Mouse (Mus musculus) spleen, adult 2 months (tissue): ENCODE data around the gene Wdhd1. TPM values are rescaled to one million over a fixed set of nuclear protein-coding genes. Genes with fewer than 3 reads are reported as not detected.

Source experiments
- DNase-seq, 2 experiments: peaks; one replicate each; pipeline versions ENCODE4 v3.0.0 to v3.0.0-alpha.2; 2012 to 2021; ENCODE audit warnings: low spot score in 2 of 2, low read depth in 1 of 2
- H3K27ac ChIP-seq: fragments of 200-500 bp; 2 replicates; pipeline ENCODE4 v1.5.1; 2012; ENCODE audit warnings: low read length, inconsistent platforms; ENCODE audit not compliant: insufficient read depth
- H3K27me3 ChIP-seq: fragments of 200-500 bp; 2 replicates; pipeline ENCODE4 v1.6.1; 2012; ENCODE audit warnings: mild to moderate bottlenecking, moderate library complexity, low read length, inconsistent platforms; ENCODE audit not compliant: control insufficient read depth, insufficient read depth
- H3K36me3 ChIP-seq: fragments of 200-500 bp; 2 replicates; pipeline ENCODE4 v1.6.1; 2012; ENCODE audit warnings: mild to moderate bottlenecking, low read length, inconsistent platforms; ENCODE audit not compliant: control insufficient read depth, insufficient read depth
- H3K4me1 ChIP-seq: fragments of 200-500 bp; 2 replicates; pipeline ENCODE4 v1.6.1; 2011; ENCODE audit warnings: inconsistent platforms; ENCODE audit not compliant: control insufficient read depth, insufficient read depth, insufficient read length
- H3K4me3 ChIP-seq: fragments of 200-500 bp; 2 replicates; pipeline ENCODE4 v1.5.1; 2011; ENCODE audit warnings: mild to moderate bottlenecking, inconsistent platforms; ENCODE audit not compliant: insufficient read depth, insufficient read length; ENCODE audit errors: extremely low read depth
- CTCF ChIP-seq: fragments of 200-500 bp; IDR thresholded peaks from 2 replicates; pipeline ENCODE4 v1.5.1; 2011; ENCODE audit warnings: mild to moderate bottlenecking, inconsistent platforms; ENCODE audit not compliant: insufficient read depth, insufficient read length, insufficient replicate concordance; ENCODE audit errors: extremely low read depth
- POLR2A ChIP-seq: fragments of 200-500 bp; IDR thresholded peaks from 2 replicates; pipeline ENCODE4 v1.6.1; 2011; ENCODE audit warnings: low read depth, low read length, inconsistent platforms
- whole genome bisulfite sequencing: fragments of 180-500 bp; shearing (Covaris S2); methylation state at CpG from one replicate; pipeline ENCODE4 v1.1.7; 2018; 5-methylcytosine and 5-hydroxymethylcytosine counted together
- polyA plus RNA-seq: library from polyadenylated mRNA; depleted of rRNA; stranded (reverse); fragments of >200 nt; gene quantifications from 2 replicates; pipeline ENCODE4 v1.2.3, GENCODE M21; 2012

The Wdhd1 gene
- polyA plus RNA-seq, 1 experiment = 2.7 TPM

DNA sequence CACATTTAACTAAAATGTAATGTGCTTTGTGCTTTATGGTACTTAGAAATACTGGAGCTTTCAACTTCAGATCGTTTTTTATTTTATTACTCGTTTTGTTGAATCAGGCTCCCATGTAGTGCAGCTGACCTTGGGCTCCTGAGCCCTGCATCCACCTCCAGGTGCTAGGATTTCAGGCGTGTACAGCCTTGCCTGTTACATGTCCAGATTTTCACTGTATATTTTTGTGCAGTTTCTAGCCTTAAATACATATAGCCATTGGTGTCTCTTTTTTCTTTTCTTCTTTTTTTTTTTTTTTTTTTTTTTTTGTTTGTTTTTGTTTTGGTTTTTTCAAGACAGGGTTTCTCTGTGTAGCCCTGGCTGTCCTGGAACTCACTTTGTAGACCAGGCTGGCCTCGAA lies 4.9 kb upstream of the Wdhd1 start:
- DNase-seq = no peak
- TF ChIP-seq POLR2A = no peak
- no peak overlapping the region for H3K27ac ChIP-seq
- H3K27me3 ChIP-seq = no peaks in the 10 kb centered on the region
- WGBS = 94% methylated on average over 4 of the region's 4 CpGs
- H3K4me1 ChIP-seq = peaks cover 3% of the 10 kb centered on the region; the same call in 1 of the 2 replicates
- no peaks in the 10 kb centered on the region for H3K36me3 ChIP-seq
- no peak overlapping the region for H3K4me3 ChIP-seq

DNA sequence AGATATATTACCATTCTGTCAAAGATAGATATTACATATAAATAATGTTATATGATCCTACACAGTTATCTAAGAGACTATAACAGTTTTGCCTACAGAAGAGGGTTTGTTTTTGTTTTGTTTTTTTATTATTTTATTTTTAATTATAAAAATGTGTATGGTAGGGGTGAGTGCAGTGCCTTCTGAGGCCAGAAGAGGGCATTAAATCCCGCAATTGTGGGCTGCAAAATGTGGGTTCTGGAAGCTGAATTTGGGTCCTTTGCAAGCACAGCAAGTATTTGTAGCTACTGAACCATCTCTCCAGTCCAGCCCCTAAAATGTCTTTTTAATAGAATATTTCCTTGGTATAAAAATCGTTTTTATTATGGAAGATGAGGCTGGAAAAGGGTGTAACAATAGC lies 2.4 kb upstream of the Wdhd1 start:
- Histone ChIP-seq H3K27me3 (no peaks in the 10 kb centered on the region), H3K4me1 (no peaks in the 10 kb centered on the region), H3K27ac (no peak overlapping the region), H3K36me3 (no peaks in the 10 kb centered on the region), H3K4me3 (no peak overlapping the region)
- no peak for TF ChIP-seq POLR2A
- no peak for TF ChIP-seq CTCF
- WGBS = 91% methylated on average over 2 of the region's 2 CpGs
- no peak for DNase-seq

DNA sequence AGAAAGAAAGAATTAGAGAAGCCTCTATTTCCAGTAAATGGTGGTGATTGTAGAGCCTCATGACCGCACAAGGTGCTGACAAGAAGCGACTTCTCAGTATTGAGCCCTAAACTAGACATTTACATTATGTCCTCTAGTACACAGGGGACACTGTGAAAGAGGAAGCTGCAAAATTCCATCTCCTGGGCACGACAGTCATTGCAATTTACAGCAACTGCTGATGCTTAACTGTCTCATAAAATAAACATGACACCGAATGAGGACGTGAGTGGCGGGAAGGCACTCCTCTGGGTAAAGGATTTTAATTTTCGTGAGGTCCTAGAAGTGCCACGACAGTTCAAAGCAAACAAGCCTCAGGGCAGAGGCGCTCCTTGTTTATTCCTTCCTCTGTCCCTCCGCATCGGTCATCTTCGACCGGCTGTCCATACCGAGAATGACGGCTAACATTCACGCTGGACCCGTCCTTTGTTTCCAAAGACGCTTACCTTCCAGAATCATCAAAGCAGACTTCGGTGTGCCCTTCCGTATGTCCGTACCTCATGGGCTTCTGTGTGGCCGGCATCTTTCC lies 537 bp downstream of the Wdhd1 start:
- Histone ChIP-seq H3K4me3 (peak overlapping the region; percentile 100), H3K27ac (peak overlapping the region; percentile 84), H3K27me3 (no peaks in the 10 kb centered on the region), H3K4me1 (no peaks in the 10 kb centered on the region), H3K36me3 (peaks cover 6% of the 10 kb centered on the region; the same call in 1 of the 2 replicates)
- peak; percentile 6 to 35 for DNase-seq
- TF ChIP-seq POLR2A (no peak), CTCF (no peak)
- WGBS = under 1% methylated on average over 22 of the region's 22 CpGs

DNA sequence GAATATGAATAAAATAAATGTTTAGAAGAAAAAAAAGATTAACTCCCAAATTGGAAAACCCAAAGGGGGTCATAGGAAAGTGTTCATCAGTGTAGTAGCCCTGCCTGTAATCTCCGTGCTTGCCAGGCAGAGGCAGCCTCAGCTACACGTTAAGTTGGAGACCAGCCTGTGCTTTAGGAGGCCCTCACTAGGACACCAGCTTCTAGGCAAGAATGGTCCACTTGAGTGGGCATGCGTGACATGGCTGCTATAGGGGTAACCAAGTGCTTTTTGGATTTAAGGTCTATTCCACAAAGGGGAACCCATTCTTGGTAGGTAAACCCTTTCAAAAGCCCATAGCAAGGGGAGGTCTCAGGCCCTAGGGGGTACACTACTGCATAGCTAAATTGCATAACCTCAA lies 1.2 kb downstream of the Wdhd1 start:
- H3K27me3 ChIP-seq = no peaks in the 10 kb centered on the region
- 31% methylated on average over 3 of the region's 3 CpGs for WGBS
- peaks cover 6% of the 10 kb centered on the region; the same call in 1 of the 2 replicates for H3K36me3 ChIP-seq
- 0 out of 2 replicates have a peak overlapping the region, but pooled peaks have one; percentile 0 for H3K4me3 ChIP-seq
- DNase-seq = no peak
- H3K4me1 ChIP-seq = no peaks in the 10 kb centered on the region
- H3K27ac ChIP-seq = no peak overlapping the region
- TF ChIP-seq CTCF (no peak), POLR2A (no peak)

DNA sequence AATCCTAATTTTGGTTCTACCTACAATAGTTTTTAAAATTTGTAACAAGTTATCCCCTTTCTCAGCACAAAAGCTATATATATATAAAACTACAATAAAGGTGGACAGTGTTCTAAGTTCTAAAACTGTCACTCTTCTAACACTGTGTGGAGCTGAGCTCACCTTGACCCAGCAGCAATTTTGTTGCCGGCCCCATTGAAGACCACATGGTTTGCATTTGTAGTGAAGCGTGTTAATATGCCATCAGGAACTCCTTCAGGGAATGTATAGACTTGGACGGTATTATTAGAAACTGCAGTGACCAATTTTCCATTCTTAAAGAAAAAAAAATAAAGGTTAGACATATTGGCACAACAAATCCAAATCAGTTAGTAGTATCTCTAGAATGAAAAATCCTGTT lies 2.9 kb downstream of the Wdhd1 start:
- no peak overlapping the region for H3K27ac ChIP-seq
- H3K4me3 ChIP-seq = no peak overlapping the region
- no peak for TF ChIP-seq CTCF
- TF ChIP-seq POLR2A = no peak
- H3K27me3 ChIP-seq = no peaks in the 10 kb centered on the region
- no peaks in the 10 kb centered on the region for H3K4me1 ChIP-seq
- DNase-seq = no peak
- H3K36me3 ChIP-seq = peaks cover 12% of the 10 kb centered on the region
- 94% methylated on average over 3 of the region's 3 CpGs for WGBS

DNA sequence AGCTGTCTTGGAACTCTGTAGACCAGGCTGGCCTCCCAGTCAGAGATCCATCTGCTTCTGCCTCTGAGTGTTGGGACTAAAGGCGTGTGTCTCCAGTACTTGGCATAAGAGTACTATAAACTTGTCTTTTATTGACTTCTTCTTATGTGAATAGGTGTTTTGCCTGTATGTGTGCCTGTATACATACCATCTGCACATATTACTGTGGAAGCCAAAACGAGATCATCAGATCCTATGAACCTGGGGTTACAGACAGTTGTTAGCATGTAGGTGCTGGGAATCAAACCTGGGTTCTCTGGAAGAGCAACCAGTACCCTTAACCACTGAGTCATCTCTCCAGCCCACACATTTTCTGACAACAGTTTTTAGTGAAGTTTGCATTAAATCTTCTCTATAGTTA lies 7.0 kb downstream of the Wdhd1 start:
- TF ChIP-seq CTCF (no peak), POLR2A (no peak)
- H3K27ac ChIP-seq = no peak overlapping the region
- peaks cover 16% of the 10 kb centered on the region for H3K36me3 ChIP-seq
- H3K27me3 ChIP-seq = no peaks in the 10 kb centered on the region
- 99% methylated on average over 2 of the region's 2 CpGs for WGBS
- H3K4me1 ChIP-seq = no peaks in the 10 kb centered on the region
- no peak for DNase-seq
- no peak overlapping the region for H3K4me3 ChIP-seq

DNA sequence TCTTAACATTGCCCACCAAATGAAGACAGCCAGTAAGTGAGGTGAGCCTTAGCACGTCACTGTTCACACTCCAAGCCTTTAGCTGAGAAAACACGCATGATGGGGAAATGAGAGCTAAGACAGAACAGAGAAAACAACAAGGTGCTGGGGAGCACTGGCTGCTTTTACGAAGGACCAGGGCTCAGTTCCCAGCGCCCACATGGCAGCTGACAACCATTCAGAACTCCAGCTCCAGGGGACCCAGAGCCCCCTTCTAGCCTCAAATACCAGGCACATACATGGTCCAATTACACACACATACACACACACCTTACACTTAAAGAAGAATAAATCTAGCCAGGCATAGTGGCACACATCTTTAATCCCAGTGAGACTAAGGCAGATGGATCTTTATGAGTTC lies 7.6 kb downstream of the Wdhd1 start:
- Histone ChIP-seq H3K27me3 (no peaks in the 10 kb centered on the region), H3K27ac (no peak overlapping the region), H3K36me3 (peaks cover 16% of the 10 kb centered on the region), H3K4me1 (no peaks in the 10 kb centered on the region), H3K4me3 (no peak overlapping the region)
- DNase-seq = no peak
- 96% methylated on average over 4 of the region's 4 CpGs for WGBS
- TF ChIP-seq CTCF = no peak
- TF ChIP-seq POLR2A = no peak
